Comparison of ENCODE assay signal across 19 mouse cellular contexts in genomic region chr19:28375746-28376145, GRCm38 (mm10).
DNase-seq lines count a peak whose midpoint lies in the region; ATAC-seq and TF ChIP-seq lines count a peak whose summit lies in the region.
"Had no signal": no experiment of that assay in that cellular context is flagged by ENCODE, and none has a peak within 500 bp of the region (broad histone marks: within the 10 kb centered on the region; RNA-seq: fewer than 3 reads in every experiment).

No protein-coding gene starts in this region.

- no peak overlapping the region for H3K27ac ChIP-seq in lung, postnatal 0 days (ENCODE audit: low read length)
- H3K27ac ChIP-seq: forebrain, embryonic 13.5 days; heart, embryonic 13.5 days; limb, embryonic 15.5 days; midbrain, embryonic 12.5 days; neural tube, embryonic 15.5 days had no signal

- TF ChIP-seq CTCF in lung, postnatal 0 days (IDR thresholded peaks at IDR 0.05): no peak
- TF ChIP-seq CTCF in lung, adult 2 months (IDR thresholded peaks at IDR 0.05; ENCODE audit: insufficient read depth, low read length): no peak

- no peaks in the 10 kb centered on the region for H3K27me3 ChIP-seq in lung, postnatal 0 days (replicated peaks; ENCODE audit: insufficient read depth, low read length)
- H3K27me3 ChIP-seq: heart, embryonic 13.5 days; limb, embryonic 15.5 days; neural tube, embryonic 15.5 days had no signal

- peak; percentile 35 for DNase-seq in adrenal gland, postnatal 14 days
- DNase-seq in adrenal gland, postnatal 4 days (ENCODE audit: low spot score in 2 of 2): no peak
- DNase-seq in heart, adult 18-20 months: peak; percentile 16 to 27
- no peak for DNase-seq in heart, postnatal 36 days
- DNase-seq in lung, postnatal 0 days (ENCODE audit: low spot score): peak; percentile 29
- DNase-seq in lung, adult 2 months: no peak
- DNase-seq in kidney, postnatal 36 days: peak; percentile 54 to 56
- no peak for DNase-seq in neural tube, embryonic 10.5 days (ENCODE audit: extremely low spot score, low spot score)
- DNase-seq: adrenal gland, postnatal 36 days; cerebellum, adult 8-10 months; heart, postnatal 4 days; layer of hippocampus, postnatal 36 days; right cerebral cortex, postnatal 4 days; thymus, postnatal 4 days had no signal

- no peak overlapping the region for H3K4me3 ChIP-seq in lung, postnatal 0 days (ENCODE audit: low read depth, low read length)
- no peak overlapping the region for H3K4me3 ChIP-seq in lung, adult 2 months (replicated peaks; ENCODE audit: extremely low read depth, low read depth, low read length)
- H3K4me3 ChIP-seq: forebrain, embryonic 13.5 days; heart, embryonic 13.5 days; limb, embryonic 15.5 days; midbrain, embryonic 12.5 days; neural tube, embryonic 15.5 days had no signal

- no peak for ATAC-seq in lung, postnatal 0 days
- ATAC-seq: forebrain, embryonic 13.5 days had no signal

- H3K9me3 ChIP-seq in lung, postnatal 0 days (ENCODE audit: low read length): no peaks in the 10 kb centered on the region
- H3K9me3 ChIP-seq: forebrain, embryonic 13.5 days; heart, embryonic 13.5 days; limb, embryonic 15.5 days; midbrain, embryonic 12.5 days; neural tube, embryonic 15.5 days had no signal

- no peak overlapping the region for H3K9ac ChIP-seq in lung, postnatal 0 days (replicated peaks; ENCODE audit: low read depth)
- H3K9ac ChIP-seq: forebrain, embryonic 13.5 days; heart, embryonic 13.5 days; limb, embryonic 15.5 days; midbrain, embryonic 12.5 days; neural tube, embryonic 15.5 days had no signal

- intact Hi-C loops in heart, postnatal 36 days (cut with DNase I): no loop called here

- H3K4me1 ChIP-seq in lung, postnatal 0 days (ENCODE audit: insufficient read depth, low read depth, low read length): peaks cover 4% of the 10 kb centered on the region
- no peaks in the 10 kb centered on the region for H3K4me1 ChIP-seq in lung, adult 2 months (ENCODE audit: control insufficient read depth, insufficient read depth, low read length)
- H3K4me1 ChIP-seq: heart, embryonic 13.5 days; neural tube, embryonic 15.5 days had no signal

- TF ChIP-seq EP300 in lung, postnatal 0 days (IDR thresholded peaks at IDR 0.05): no peak

- WGBS in lung, postnatal 0 days: 81% methylated on average over 2 of the region's 2 CpGs
- 88% methylated on average over 2 of the region's 2 CpGs for WGBS in lung, adult 2 months

- TF ChIP-seq POLR2A in lung, adult 2 months (IDR thresholded peaks at IDR 0.05; ENCODE audit: borderline replicate concordance, extremely low read depth, low read depth, low read length): no peak

- H3K4me2 ChIP-seq in lung, postnatal 0 days (replicated peaks; ENCODE audit: low read depth, low read length): no peak overlapping the region
- H3K4me2 ChIP-seq: forebrain, embryonic 13.5 days; heart, embryonic 13.5 days; limb, embryonic 15.5 days; midbrain, embryonic 12.5 days; neural tube, embryonic 15.5 days had no signal

- no peaks in the 10 kb centered on the region for H3K36me3 ChIP-seq in lung, postnatal 0 days (ENCODE audit: insufficient read depth, low read length)
- H3K36me3 ChIP-seq: heart, embryonic 13.5 days; limb, embryonic 15.5 days; midbrain, embryonic 12.5 days; neural tube, embryonic 15.5 days had no signal

Comparison
In these comparisons a context has a peak if more than half of its experiments do, and no peak if none do; other contexts are left out.
1. DNase-seq: peak in adrenal gland, postnatal 14 days (single experiment), heart, adult 18-20 months (2 of 2), lung, postnatal 0 days (single experiment) and kidney, postnatal 36 days (2 of 2); none in adrenal gland, postnatal 4 days (0 of 2), heart, postnatal 36 days (0 of 2), lung, adult 2 months (single experiment) and neural tube, embryonic 10.5 days (single experiment).